In the genomic region with DNA sequence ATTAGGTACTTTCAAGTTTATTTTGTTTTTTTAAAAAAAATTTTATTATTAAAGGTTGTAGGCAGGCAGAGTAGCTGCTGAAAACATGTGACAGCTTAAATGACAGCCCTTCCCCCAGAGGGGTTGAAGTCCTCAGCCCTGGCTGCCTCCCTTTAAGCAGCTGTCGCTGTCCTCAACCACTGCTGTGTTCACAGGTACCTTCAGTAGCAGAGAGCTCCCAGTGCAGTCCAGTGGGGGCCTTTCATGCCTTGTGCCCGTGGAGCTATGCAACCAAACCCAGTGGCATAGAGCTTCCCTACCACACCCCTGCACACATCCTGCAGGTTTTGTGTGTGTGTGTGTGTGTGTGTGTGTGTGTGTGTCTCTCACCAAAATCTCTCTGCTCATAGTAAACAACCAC, we compare ENCODE assay signal across 8 mouse cellular contexts. TPM values are rescaled to one million over a fixed set of nuclear protein-coding genes. Genes with fewer than 3 reads are reported as not detected.
A peak's percentile ranks its signal among the peaks of the same experiment; 100 is the strongest.
DNase-seq lines count a peak whose midpoint lies in the region; ATAC-seq and TF ChIP-seq lines count a peak whose summit lies in the region.

No protein-coding gene starts in this region.

- no peaks in the 10 kb centered on the region for H3K36me3 ChIP-seq in lung, embryonic 16.5 days (ENCODE audit: control insufficient read depth, insufficient read depth, low read length)
- H3K36me3 ChIP-seq in liver, embryonic 11.5 days (ENCODE audit: control insufficient read depth, insufficient read depth, low read length), result no peaks in the 10 kb centered on the region
- H3K36me3 ChIP-seq in stomach, postnatal 0 days (ENCODE audit: control insufficient read depth, insufficient read depth, low read length), result no peaks in the 10 kb centered on the region

- H3K27ac ChIP-seq in lung, embryonic 16.5 days (ENCODE audit: low read length), result no peak overlapping the region
- H3K27ac ChIP-seq in liver, embryonic 11.5 days (ENCODE audit: low read depth, low read length), result no peak overlapping the region
- H3K27ac ChIP-seq in stomach, postnatal 0 days (replicated peaks), result no peak overlapping the region
- H3K27ac ChIP-seq in left cerebral cortex, adult 2 months, result no peak overlapping the region

- H3K27me3 ChIP-seq in lung, embryonic 16.5 days (ENCODE audit: control insufficient read depth, insufficient read depth, low read depth, low read length), result no peaks in the 10 kb centered on the region
- H3K27me3 ChIP-seq in liver, embryonic 11.5 days (replicated peaks; ENCODE audit: control insufficient read depth, insufficient read depth, low read length), result no peaks in the 10 kb centered on the region
- no peaks in the 10 kb centered on the region for H3K27me3 ChIP-seq in stomach, postnatal 0 days (ENCODE audit: control insufficient read depth, insufficient read depth, low read length)

- no peak overlapping the region for H3K9ac ChIP-seq in lung, embryonic 16.5 days (ENCODE audit: low read length)
- H3K9ac ChIP-seq in liver, embryonic 11.5 days (ENCODE audit: low read depth, low read length), result no peak overlapping the region
- H3K9ac ChIP-seq in stomach, postnatal 0 days (ENCODE audit: low read length), result no peak overlapping the region

- ATAC-seq in lung, embryonic 16.5 days (ENCODE audit: low read depth), result peak; percentile 43; the same call in 1 of the 2 replicates
- ATAC-seq in liver, embryonic 11.5 days (replicated peaks; ENCODE audit: low FRiP score), result peak; percentile 78
- 0 out of 2 replicates have a peak, but pooled peaks have one; percentile 61 for ATAC-seq in stomach, postnatal 0 days (ENCODE audit: low FRiP score, low TSS enrichment)

- no peak overlapping the region for H3K4me3 ChIP-seq in lung, embryonic 16.5 days (ENCODE audit: low read length)
- H3K4me3 ChIP-seq in liver, embryonic 11.5 days (ENCODE audit: low read depth, low read length), result no peak overlapping the region
- no peak overlapping the region for H3K4me3 ChIP-seq in stomach, postnatal 0 days (ENCODE audit: low read depth, low read length)
- no peak overlapping the region for H3K4me3 ChIP-seq in left cerebral cortex, adult 2 months

- H3K4me1 ChIP-seq in lung, embryonic 16.5 days (replicated peaks; ENCODE audit: control insufficient read depth, insufficient read depth, low read length), result peaks cover 13% of the 10 kb centered on the region
- no peaks in the 10 kb centered on the region; the same call in 1 of the 2 replicates for H3K4me1 ChIP-seq in liver, embryonic 11.5 days (replicated peaks; ENCODE audit: control insufficient read depth, insufficient read depth, low read length)
- H3K4me1 ChIP-seq in stomach, postnatal 0 days (replicated peaks; ENCODE audit: control insufficient read depth, insufficient read depth), result no peaks in the 10 kb centered on the region

- H3K9me3 ChIP-seq in lung, embryonic 16.5 days (ENCODE audit: control insufficient read depth, low read length), result no peaks in the 10 kb centered on the region
- H3K9me3 ChIP-seq in liver, embryonic 11.5 days (ENCODE audit: control insufficient read depth, low read length), result no peaks in the 10 kb centered on the region
- H3K9me3 ChIP-seq in stomach, postnatal 0 days (ENCODE audit: control insufficient read depth, low read length), result no peaks in the 10 kb centered on the region

- no peak for DNase-seq in lung, postnatal 25 days (ENCODE audit: low spot score)
- peak; percentile 40 for DNase-seq in gastrocnemius, postnatal 14 days
- DNase-seq in liver, embryonic 11.5 days (ENCODE audit: low spot score), result no peak
- no peak for DNase-seq in stomach, postnatal 0 days (ENCODE audit: low spot score)
- DNase-seq in urinary bladder, adult 2 months (ENCODE audit: low spot score), result no peak
- DNase-seq in spleen, adult 18-20 months, result no peak
- DNase-seq in left cerebral cortex, adult 2 months (ENCODE audit: extremely low spot score in 1 of 2, low spot score in 2 of 2), result no peak

- TF ChIP-seq EP300 in stomach, postnatal 0 days (optimal IDR thresholded peaks at IDR 0.05), result no peak

- TF ChIP-seq CTCF in stomach, postnatal 0 days (IDR thresholded peaks at IDR 0.05; ENCODE audit: low read depth), result no peak
- TF ChIP-seq CTCF in left cerebral cortex, adult 2 months (IDR thresholded peaks at IDR 0.05), result no peak

- H3K4me2 ChIP-seq in lung, embryonic 16.5 days (ENCODE audit: low read depth, low read length), result no peak overlapping the region
- H3K4me2 ChIP-seq in liver, embryonic 11.5 days, result no peak overlapping the region
- H3K4me2 ChIP-seq in stomach, postnatal 0 days (replicated peaks; ENCODE audit: low read depth), result no peak overlapping the region

- intact Hi-C loops in gastrocnemius, postnatal 14 days (cut with DNase I; ENCODE audit: low total_unique reads), result no loop called here
- intact Hi-C loops in left cerebral cortex, adult 2 months (cut with DNase I), result no loop called here

- WGBS in lung, embryonic 16.5 days, result 22% methylated on average over 2 of the region's 2 CpGs
- 43% methylated on average over 2 of the region's 2 CpGs for WGBS in liver, embryonic 11.5 days
- 23% methylated on average over 2 of the region's 2 CpGs for WGBS in stomach, postnatal 0 days

RNA-seq across cellular contexts. Expression of a gene that starts 38.8 kb away (rescaled TPM):
- polyA plus RNA-seq in lung, embryonic 16.5 days (2015; fragmentation: Nextera tagmentation; extraction: Ambion mirVana), result 22.3 and 26.2 TPM in 2 replicates
- 10 to 100 TPM; 49.8 to 65.4 TPM for total RNA-seq in gastrocnemius, postnatal 14 days (2021)
- 19.6 and 21.2 TPM in 2 replicates for polyA plus RNA-seq in liver, embryonic 11.5 days (2014; fragmentation: Nextera tagmentation; extraction: Ambion mirVana)
- 7.5 and 9.6 TPM in 2 replicates for polyA plus RNA-seq in stomach, postnatal 0 days (2015; fragmentation: Nextera tagmentation; extraction: Ambion mirVana)
- 24.9 and 34.9 TPM in 2 replicates for polyA plus RNA-seq in urinary bladder, adult 2 months (2012; rRNA removed)
- total RNA-seq in left cerebral cortex, adult 2 months (2021), result 100 to 1,000 TPM; 129 to 139 TPM
